Mouse (Mus musculus): ENCODE measurements around the gene Anp32a. TPM values are rescaled to one million over a fixed set of nuclear protein-coding genes. Genes with fewer than 3 reads are reported as not detected.

Anp32a gene
- total and polyA plus RNA-seq, 3 experiments: 565 to 765 (median 734) TPM

DNA sequence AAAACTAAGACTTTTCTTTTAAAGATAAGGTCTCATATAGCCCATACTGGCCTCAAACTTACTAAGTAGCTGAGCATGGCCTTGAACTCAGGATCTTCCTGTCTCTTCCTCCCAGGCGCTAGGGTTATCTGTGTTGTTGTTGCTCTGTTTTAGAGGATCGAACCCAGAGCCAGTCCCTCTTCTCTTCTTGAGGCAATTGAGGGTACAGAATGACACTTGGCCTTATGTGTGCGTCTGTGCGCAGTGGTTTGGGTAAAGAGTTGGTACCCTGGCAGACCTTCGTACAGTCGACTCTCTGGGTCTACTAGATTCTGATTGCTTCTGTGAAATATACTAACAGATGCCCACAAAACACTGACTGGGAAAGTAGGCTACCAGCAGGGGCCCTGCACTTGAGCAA lies 80.8 kb downstream of the Anp32a start:
- Histone ChIP-seq H3K27me3 (ENCODE audit: insufficient read depth, low read length) (peaks cover 18% of the 10 kb centered on the region; the same call in 1 of the 2 replicates), H3K36me3 (replicated peaks) (no peaks in the 10 kb centered on the region), H3K4me1 (ENCODE audit: insufficient read depth, low read depth, low read length) (peaks cover 23% of the 10 kb centered on the region), H3K9me3 (replicated peaks) (peaks cover 11% of the 10 kb centered on the region), H3K4me3 (ENCODE audit: low read depth, low read length) (no peak overlapping the region)
- no peak for TF ChIP-seq POLR2AphosphoS5 (IDR thresholded peaks at IDR 0.05; ENCODE audit: insufficient replicate concordance, low read depth, low read length)
- no peak for TF ChIP-seq GATA1 (IDR thresholded peaks at IDR 0.05; ENCODE audit: borderline replicate concordance, low read length)
- no peak for TF ChIP-seq CTCF (IDR thresholded peaks at IDR 0.05; ENCODE audit: low read depth, low read length)
- TF ChIP-seq GATA2 (IDR thresholded peaks at IDR 0.05; ENCODE audit: borderline replicate concordance, low read depth, low read length): no peak
- no peak for TF ChIP-seq TAL1 (conservative IDR thresholded peaks at IDR 0.05; ENCODE audit: low read depth, low read length)
- ATAC-seq (ENCODE audit: extremely low read depth, insufficient number of reproducible peaks, low FRiP score, poor library complexity, severe bottlenecking): no peak
- DNase-seq (ENCODE audit: low spot score): no peak

DNA sequence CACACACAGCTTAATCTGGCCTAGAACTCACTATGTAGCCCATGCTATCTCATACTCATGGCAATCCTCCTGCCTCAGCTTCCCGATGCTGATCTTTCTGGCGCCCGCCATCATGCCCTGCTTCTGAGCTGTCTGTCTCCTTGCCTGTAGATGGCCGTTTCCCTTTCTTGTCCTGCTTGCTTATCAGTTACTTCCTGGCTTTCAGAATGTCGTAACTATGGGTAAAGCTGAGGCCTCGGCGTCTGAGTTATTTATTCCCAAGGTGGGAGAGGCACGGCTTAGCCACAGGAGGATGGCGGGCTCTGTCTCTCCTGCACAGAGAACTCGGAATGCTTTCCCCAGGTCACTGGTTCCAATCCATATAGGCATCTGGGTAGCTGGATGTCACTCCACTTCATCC lies 81.8 kb downstream of the Anp32a start:
- Histone ChIP-seq H3K36me3 (replicated peaks) (no peaks in the 10 kb centered on the region), H3K27me3 (ENCODE audit: insufficient read depth, low read length) (peaks cover 24% of the 10 kb centered on the region; the same call in 1 of the 2 replicates), H3K9me3 (replicated peaks) (peaks cover 10% of the 10 kb centered on the region), H3K4me3 (ENCODE audit: low read depth, low read length) (no peak overlapping the region), H3K4me1 (ENCODE audit: insufficient read depth, low read depth, low read length) (peaks cover 17% of the 10 kb centered on the region)
- DNase-seq (ENCODE audit: low spot score) (no peak), ATAC-seq (ENCODE audit: extremely low read depth, insufficient number of reproducible peaks, low FRiP score, poor library complexity, severe bottlenecking) (no peak)
- TF ChIP-seq GATA1 (IDR thresholded peaks at IDR 0.05; ENCODE audit: borderline replicate concordance, low read length) (no peak), POLR2AphosphoS5 (IDR thresholded peaks at IDR 0.05; ENCODE audit: insufficient replicate concordance, low read depth, low read length) (no peak), GATA2 (IDR thresholded peaks at IDR 0.05; ENCODE audit: borderline replicate concordance, low read depth, low read length) (no peak), CTCF (IDR thresholded peaks at IDR 0.05; ENCODE audit: low read depth, low read length) (no peak), TAL1 (conservative IDR thresholded peaks at IDR 0.05; ENCODE audit: low read depth, low read length) (no peak)

DNA sequence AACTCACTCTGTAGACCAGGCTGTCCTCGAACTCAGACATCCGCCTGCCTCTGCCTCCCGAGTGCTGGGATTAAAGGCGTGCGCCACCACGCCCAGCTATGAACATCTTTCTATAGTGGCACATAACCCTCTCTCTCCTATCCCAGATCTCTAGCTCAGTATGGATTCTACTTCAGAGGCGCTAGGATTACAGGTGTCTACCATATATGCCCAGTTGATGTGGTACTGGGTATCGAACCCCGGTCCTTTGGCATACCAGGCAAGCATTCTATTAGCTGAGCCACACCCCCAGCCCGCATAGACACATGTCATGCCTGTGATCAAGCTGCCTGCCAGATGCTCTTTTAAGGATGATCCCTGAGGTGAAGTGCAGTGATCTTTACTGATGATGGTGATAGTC lies 82.8 kb downstream of the Anp32a start:
- Histone ChIP-seq H3K36me3 (replicated peaks) (no peaks in the 10 kb centered on the region), H3K9me3 (replicated peaks) (0 out of 2 replicates have a peak, but pooled peaks cover 3% of the 10 kb centered on the region), H3K4me1 (ENCODE audit: insufficient read depth, low read depth, low read length) (peaks cover 16% of the 10 kb centered on the region), H3K4me3 (ENCODE audit: low read depth, low read length) (no peak overlapping the region), H3K27me3 (ENCODE audit: insufficient read depth, low read length) (peaks cover 27% of the 10 kb centered on the region)
- DNase-seq (ENCODE audit: low spot score) (no peak), ATAC-seq (ENCODE audit: extremely low read depth, insufficient number of reproducible peaks, low FRiP score, poor library complexity, severe bottlenecking) (no peak)
- TF ChIP-seq GATA1 (IDR thresholded peaks at IDR 0.05; ENCODE audit: borderline replicate concordance, low read length) (no peak), TAL1 (conservative IDR thresholded peaks at IDR 0.05; ENCODE audit: low read depth, low read length) (no peak), GATA2 (IDR thresholded peaks at IDR 0.05; ENCODE audit: borderline replicate concordance, low read depth, low read length) (no peak), POLR2AphosphoS5 (IDR thresholded peaks at IDR 0.05; ENCODE audit: insufficient replicate concordance, low read depth, low read length) (no peak), CTCF (IDR thresholded peaks at IDR 0.05; ENCODE audit: low read depth, low read length) (no peak)

DNA sequence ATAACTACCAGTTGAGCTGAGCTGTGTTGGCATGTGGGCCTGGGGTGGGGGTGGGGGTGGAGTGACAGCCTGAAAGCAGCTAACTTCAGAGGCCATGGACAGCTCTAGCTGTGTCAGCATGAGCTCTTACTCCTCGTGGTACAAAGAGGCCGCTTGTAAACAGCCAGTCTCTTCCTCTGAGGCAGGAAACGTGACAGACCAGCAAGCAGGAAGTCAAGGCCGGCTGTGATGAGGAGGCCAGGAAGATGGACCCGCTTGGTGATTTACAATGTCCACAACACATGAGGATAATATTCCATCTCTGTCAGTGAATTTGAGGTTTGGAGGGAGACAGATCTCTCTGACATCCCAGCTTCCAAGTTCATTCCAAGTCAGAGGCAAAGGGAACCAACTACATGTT lies 84.2 kb downstream of the Anp32a start:
- no peak for ATAC-seq (ENCODE audit: extremely low read depth, insufficient number of reproducible peaks, low FRiP score, poor library complexity, severe bottlenecking)
- H3K4me3 ChIP-seq (ENCODE audit: low read depth, low read length): no peak overlapping the region
- no peak for DNase-seq (ENCODE audit: low spot score)
- no peak for TF ChIP-seq CTCF (IDR thresholded peaks at IDR 0.05; ENCODE audit: low read depth, low read length)
- TF ChIP-seq TAL1 (conservative IDR thresholded peaks at IDR 0.05; ENCODE audit: low read depth, low read length): no peak
- H3K9me3 ChIP-seq (replicated peaks): no peaks in the 10 kb centered on the region
- H3K27me3 ChIP-seq (ENCODE audit: insufficient read depth, low read length): peaks cover 25% of the 10 kb centered on the region
- H3K4me1 ChIP-seq (ENCODE audit: insufficient read depth, low read depth, low read length): peaks cover 11% of the 10 kb centered on the region
- no peaks in the 10 kb centered on the region for H3K36me3 ChIP-seq (replicated peaks)

DNA sequence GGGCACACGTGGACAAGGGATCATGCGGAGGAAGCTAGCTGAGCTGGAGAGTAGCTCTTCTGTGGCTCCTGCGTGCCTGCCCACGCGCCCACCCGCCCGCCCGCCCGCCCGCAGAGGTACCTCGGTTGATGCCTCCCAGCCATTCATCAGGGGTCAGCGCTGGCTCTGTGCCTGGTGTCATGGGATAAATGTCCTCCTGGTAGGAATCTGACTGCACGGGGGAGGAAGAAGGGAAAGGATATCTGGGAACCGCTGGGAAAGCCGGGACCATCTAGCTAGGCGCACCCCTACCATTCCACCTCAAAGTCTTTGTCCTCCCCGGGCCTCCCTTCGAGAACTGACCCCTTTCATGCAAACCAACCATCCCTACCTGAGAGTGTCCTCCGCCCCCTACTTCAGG lies 84.9 kb downstream of the Anp32a start:
- TF ChIP-seq TAL1 (conservative IDR thresholded peaks at IDR 0.05; ENCODE audit: low read depth, low read length): no peak
- TF ChIP-seq GATA1 (IDR thresholded peaks at IDR 0.05; ENCODE audit: borderline replicate concordance, low read length): no peak
- TF ChIP-seq POLR2AphosphoS5 (IDR thresholded peaks at IDR 0.05; ENCODE audit: insufficient replicate concordance, low read depth, low read length): no peak
- no peak for TF ChIP-seq GATA2 (IDR thresholded peaks at IDR 0.05; ENCODE audit: borderline replicate concordance, low read depth, low read length)
- H3K4me3 ChIP-seq (ENCODE audit: low read depth, low read length): no peak overlapping the region
- H3K27me3 ChIP-seq (ENCODE audit: insufficient read depth, low read length): peaks cover 27% of the 10 kb centered on the region
- peaks cover 3% of the 10 kb centered on the region for H3K4me1 ChIP-seq (ENCODE audit: insufficient read depth, low read depth, low read length)
- ATAC-seq (ENCODE audit: extremely low read depth, insufficient number of reproducible peaks, low FRiP score, poor library complexity, severe bottlenecking) (no peak), DNase-seq (ENCODE audit: low spot score) (no peak)
- no peaks in the 10 kb centered on the region for H3K36me3 ChIP-seq (replicated peaks)
- H3K9me3 ChIP-seq (replicated peaks): no peaks in the 10 kb centered on the region

DNA sequence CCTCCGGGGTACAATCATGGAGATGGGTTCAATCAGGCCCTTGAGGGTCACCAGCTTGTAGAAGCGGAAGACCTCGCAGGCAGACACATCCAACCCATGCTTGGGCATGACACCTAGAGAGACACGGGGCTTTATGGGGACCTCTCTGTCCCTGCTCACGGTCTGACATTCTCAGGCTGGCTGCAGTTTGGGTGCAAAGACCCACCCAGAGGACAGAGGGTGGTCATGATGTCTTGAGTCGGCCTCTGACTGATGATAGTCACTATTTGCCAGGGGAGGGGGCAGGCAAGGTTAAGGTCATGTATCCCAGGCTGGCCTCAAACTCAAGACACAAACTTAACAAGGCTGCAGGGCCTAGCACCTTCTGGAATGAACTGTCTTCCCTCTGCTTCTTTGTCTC lies 85.4 kb downstream of the Anp32a start:
- Histone ChIP-seq H3K27me3 (ENCODE audit: insufficient read depth, low read length) (peaks cover 32% of the 10 kb centered on the region), H3K4me1 (ENCODE audit: insufficient read depth, low read depth, low read length) (peaks cover 3% of the 10 kb centered on the region), H3K9me3 (replicated peaks) (no peaks in the 10 kb centered on the region), H3K36me3 (replicated peaks) (no peaks in the 10 kb centered on the region), H3K4me3 (ENCODE audit: low read depth, low read length) (no peak overlapping the region)
- TF ChIP-seq GATA1 (IDR thresholded peaks at IDR 0.05; ENCODE audit: borderline replicate concordance, low read length) (no peak), CTCF (IDR thresholded peaks at IDR 0.05; ENCODE audit: low read depth, low read length) (no peak), POLR2AphosphoS5 (IDR thresholded peaks at IDR 0.05; ENCODE audit: insufficient replicate concordance, low read depth, low read length) (no peak), GATA2 (IDR thresholded peaks at IDR 0.05; ENCODE audit: borderline replicate concordance, low read depth, low read length) (no peak), TAL1 (conservative IDR thresholded peaks at IDR 0.05; ENCODE audit: low read depth, low read length) (no peak)
- ATAC-seq (ENCODE audit: extremely low read depth, insufficient number of reproducible peaks, low FRiP score, poor library complexity, severe bottlenecking): no peak
- DNase-seq (ENCODE audit: low spot score): no peak

DNA sequence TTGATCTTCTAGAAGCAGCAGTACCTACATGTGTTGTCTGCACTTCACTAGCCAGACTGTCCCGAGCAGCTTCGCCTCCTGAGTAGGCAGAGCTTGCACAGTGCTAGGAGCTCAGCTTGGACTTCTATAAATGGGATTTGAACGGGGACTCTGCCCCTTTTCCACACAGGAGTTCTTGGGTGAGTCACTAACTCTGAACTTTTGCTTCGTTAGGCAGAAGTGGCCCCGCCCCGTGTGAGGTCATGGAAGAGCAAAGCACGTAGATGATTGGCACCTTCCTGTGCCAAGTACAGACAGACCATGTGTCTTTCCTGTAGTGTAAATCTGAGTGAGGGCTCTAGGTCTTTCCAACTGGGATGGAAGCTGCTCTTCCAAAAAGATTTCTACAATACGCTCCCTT lies 85.9 kb downstream of the Anp32a start:
- Histone ChIP-seq H3K9me3 (replicated peaks) (no peaks in the 10 kb centered on the region), H3K4me1 (ENCODE audit: insufficient read depth, low read depth, low read length) (peaks cover 3% of the 10 kb centered on the region), H3K36me3 (replicated peaks) (no peaks in the 10 kb centered on the region), H3K27me3 (ENCODE audit: insufficient read depth, low read length) (peaks cover 36% of the 10 kb centered on the region), H3K4me3 (ENCODE audit: low read depth, low read length) (no peak overlapping the region)
- ATAC-seq (ENCODE audit: extremely low read depth, insufficient number of reproducible peaks, low FRiP score, poor library complexity, severe bottlenecking) (no peak), DNase-seq (ENCODE audit: low spot score) (no peak)
- TF ChIP-seq GATA1 (IDR thresholded peaks at IDR 0.05; ENCODE audit: borderline replicate concordance, low read length) (no peak), TAL1 (conservative IDR thresholded peaks at IDR 0.05; ENCODE audit: low read depth, low read length) (no peak), POLR2AphosphoS5 (IDR thresholded peaks at IDR 0.05; ENCODE audit: insufficient replicate concordance, low read depth, low read length) (no peak), GATA2 (IDR thresholded peaks at IDR 0.05; ENCODE audit: borderline replicate concordance, low read depth, low read length) (no peak), CTCF (IDR thresholded peaks at IDR 0.05; ENCODE audit: low read depth, low read length) (no peak)
